Mouse (Mus musculus): ENCODE data around the gene Rab11a. TPM values are rescaled to one million over a fixed set of nuclear protein-coding genes. Genes with fewer than 3 reads are reported as not detected.

Gene Rab11a
- polyA plus RNA-seq (2017; shearing (Covaris generic)), result 265 TPM

DNA sequence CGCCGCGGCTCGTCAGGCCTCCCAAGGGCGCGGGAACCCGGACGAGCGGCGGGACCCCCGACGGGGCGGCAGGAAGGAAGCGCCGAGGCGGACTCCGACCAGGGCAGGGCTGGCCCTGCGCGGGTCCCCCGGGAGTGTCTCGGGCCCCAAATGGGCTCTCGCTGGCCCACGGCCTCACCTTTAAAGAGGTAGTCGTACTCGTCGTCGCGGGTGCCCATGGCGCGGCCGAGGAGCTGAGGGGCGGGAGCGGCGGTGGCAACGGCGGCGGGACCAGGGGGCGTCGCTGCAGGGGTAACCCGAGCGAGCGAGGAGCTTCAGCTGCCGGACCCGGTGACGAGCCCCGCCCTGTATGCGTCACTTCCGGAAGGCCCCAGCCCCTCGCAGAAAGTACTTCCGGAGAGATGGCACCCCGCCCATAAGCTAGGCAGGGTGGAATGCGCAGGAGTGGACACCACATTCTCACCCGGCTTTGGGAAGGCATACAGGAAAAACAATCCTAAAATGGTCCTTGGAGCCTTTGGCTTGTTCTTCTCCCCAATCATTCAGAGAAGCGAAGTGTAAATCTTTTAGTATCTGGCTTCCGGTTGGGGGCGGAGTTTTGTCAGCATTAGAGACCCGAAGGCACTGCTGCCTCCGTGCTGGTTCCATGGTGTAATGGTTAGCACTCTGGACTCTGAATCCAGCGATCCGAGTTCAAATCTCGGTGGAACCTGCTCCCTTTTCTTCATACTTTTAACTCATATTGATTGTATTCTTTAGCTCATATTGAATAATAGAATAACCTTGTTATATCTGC, at the start of gene Rab11a:
Gene Rab11a, minus strand, starts transcription at position 353 of the 796 bp plus-strand sequence.

Other genes with a start within 250 kb of the Rab11a start
- gene Dennd4a, start 73.6 kb upstream of the Rab11a start, polyA plus RNA-seq (2017; shearing (Covaris generic)), result 345 TPM
- 0.43 TPM for gene Slc24a1, start 213.8 kb upstream of the Rab11a start, polyA plus RNA-seq (2017; shearing (Covaris generic))
- gene Ints14, start 223.1 kb upstream of the Rab11a start, polyA plus RNA-seq (2017; shearing (Covaris generic)), result 31.2 TPM

Data from effector memory CD4-positive, alpha-beta T cell, adult 7 months (primary cell).